Mouse (Mus musculus) MEL (cell line): ENCODE measurements around the gene Camta1. TPM values are rescaled to one million over a fixed set of nuclear protein-coding genes. Genes with fewer than 3 reads are reported as not detected.

Experiments used
- DNase-seq: peaks from one replicate; pipeline ENCODE4 v3.0.0; 2011; ENCODE audit warnings: low read depth, low spot score
- H3K27ac ChIP-seq: 2 replicates; pipeline ENCODE4 v1.5.1; 2012; ENCODE audit warnings: low read depth, mild to moderate bottlenecking, control low read depth, low read length, moderate library complexity; ENCODE audit not compliant: control insufficient read depth
- H3K27me3 ChIP-seq, 2 experiments: fragments of 150-350 bp in 1 of 2; sonication (generic) in 1 of 2; 2 replicates each; pipeline ENCODE4 v1.6.1; 2012; ENCODE audit warnings: low read length in 2 of 2, mild to moderate bottlenecking in 2 of 2, improper control_type of control experiment in 1 of 2, moderate library complexity in 1 of 2; ENCODE audit not compliant: insufficient read depth in 2 of 2, control insufficient read depth in 1 of 2
- H3K36me3 ChIP-seq, 2 experiments: 2 replicates each; pipeline ENCODE4 v1.6.1; 2012 to 2014; ENCODE audit warnings: low read length in 2 of 2, improper control_type of control experiment in 1 of 2, inconsistent platforms in 1 of 2, mild to moderate bottlenecking in 1 of 2; ENCODE audit not compliant: insufficient read depth in 2 of 2, control insufficient read depth in 1 of 2
- H3K4me1 ChIP-seq, 2 experiments: fragments of 150-350 bp in 1 of 2; sonication (generic) in 1 of 2; 2 replicates each; pipeline ENCODE4 v1.6.1; 2012; ENCODE audit warnings: low read length in 2 of 2, improper control_type of control experiment in 1 of 2, mild to moderate bottlenecking in 1 of 2; ENCODE audit not compliant: insufficient read depth in 2 of 2, control insufficient read depth in 1 of 2
- H3K4me3 ChIP-seq, 2 experiments: fragments of 150-350 bp in 1 of 2; sonication (generic) in 1 of 2; 2 replicates each; pipeline ENCODE4 v1.5.1; 2012; ENCODE audit warnings: low read depth in 2 of 2, low read length in 2 of 2, mild to moderate bottlenecking in 2 of 2, moderate library complexity in 2 of 2, control low read depth in 1 of 2, improper control_type of control experiment in 1 of 2; ENCODE audit not compliant: control insufficient read depth in 1 of 2, insufficient read depth in 1 of 2
- H3K79me2 ChIP-seq: 2 replicates; pipeline ENCODE4 v1.6.1; 2012; ENCODE audit warnings: mild to moderate bottlenecking, low read length, moderate library complexity; ENCODE audit not compliant: control insufficient read depth, poor library complexity, insufficient read depth
- H3K9ac ChIP-seq: 2 replicates; pipeline ENCODE4 v1.6.1; 2012; ENCODE audit warnings: low read depth, mild to moderate bottlenecking, control low read depth, low read length, moderate library complexity; ENCODE audit not compliant: control insufficient read depth, poor library complexity, severe bottlenecking
- H3K9me3 ChIP-seq: fragments of 150-350 bp; sonication (generic); replicated peaks from 2 replicates; pipeline ENCODE4 v1.6.1; 2012; ENCODE audit warnings: mild to moderate bottlenecking, low read length, improper control_type of control experiment, moderate library complexity; ENCODE audit not compliant: insufficient read depth
- CHD1 ChIP-seq: IDR thresholded peaks from 2 replicates; pipeline ENCODE4 v1.6.1; 2012; ENCODE audit warnings: low read depth, mild to moderate bottlenecking, inconsistent platforms, low read length, improper control_type of control experiment
- CHD2 ChIP-seq: IDR thresholded peaks from 2 replicates; pipeline ENCODE4 v1.6.1; 2011; ENCODE audit warnings: low read length, improper control_type of control experiment
- CTCF ChIP-seq, 3 experiments: IDR thresholded peaks in 2 of 3; conservative IDR thresholded peaks in 1 of 3; 2 replicates each; pipeline ENCODE4 v1.5.1; 2011 to 2012; ENCODE audit warnings: low read length in 3 of 3, low read depth in 2 of 3, mild to moderate bottlenecking in 2 of 3, improper control_type of control experiment in 1 of 3, inconsistent platforms in 1 of 3, mixed read lengths in 1 of 3, moderate library complexity in 1 of 3; ENCODE audit not compliant: control insufficient read depth in 1 of 3, insufficient read depth in 1 of 3, poor library complexity in 1 of 3, severe bottlenecking in 1 of 3
- E2F4 ChIP-seq: IDR thresholded peaks from 2 replicates; pipeline ENCODE4 v1.6.1; 2011; ENCODE audit warnings: low read depth, low read length, improper control_type of control experiment, borderline replicate concordance
- ELF1 ChIP-seq: IDR thresholded peaks from 2 replicates; pipeline ENCODE4 v1.6.1; 2014; ENCODE audit warnings: low read depth, mild to moderate bottlenecking, inconsistent platforms, low read length, improper control_type of control experiment, moderate library complexity
- JUND ChIP-seq: IDR thresholded peaks from 2 replicates; pipeline ENCODE4 v1.6.1; 2011; ENCODE audit warnings: low read depth, mild to moderate bottlenecking, improper control_type of control experiment, low read length
- MAX ChIP-seq: IDR thresholded peaks from 2 replicates; pipeline ENCODE4 v1.6.1; 2011; ENCODE audit warnings: low read length, improper control_type of control experiment
- MEF2A ChIP-seq: IDR thresholded peaks from 2 replicates; pipeline ENCODE4 v1.6.1; 2014; ENCODE audit warnings: low read depth, mild to moderate bottlenecking, inconsistent platforms, low read length, improper control_type of control experiment; ENCODE audit not compliant: poor library complexity, insufficient replicate concordance, severe bottlenecking; ENCODE audit errors: extremely low read depth
- MXI1 ChIP-seq: IDR thresholded peaks from 2 replicates; pipeline ENCODE4 v1.6.1; 2011; ENCODE audit warnings: mild to moderate bottlenecking, low read depth, low read length, improper control_type of control experiment
- MYB ChIP-seq: IDR thresholded peaks from 2 replicates; pipeline ENCODE4 v1.6.1; 2011; ENCODE audit warnings: mild to moderate bottlenecking, low read depth, low read length, improper control_type of control experiment
- NELFE ChIP-seq: IDR thresholded peaks from 2 replicates; pipeline ENCODE4 v1.6.1; 2011; ENCODE audit warnings: low read depth, low read length, improper control_type of control experiment
- NRF1 ChIP-seq: IDR thresholded peaks from 2 replicates; pipeline ENCODE4 v1.6.1; 2014; ENCODE audit warnings: low read depth, mild to moderate bottlenecking, inconsistent platforms, low read length, improper control_type of control experiment, moderate library complexity; ENCODE audit not compliant: poor library complexity, insufficient read depth, severe bottlenecking
- POLR2A ChIP-seq, 2 experiments: IDR thresholded peaks; 2 replicates each; pipeline ENCODE4 v1.6.1; 2011 to 2012; ENCODE audit warnings: low read length in 2 of 2, mild to moderate bottlenecking in 2 of 2, control low read depth in 1 of 2, improper control_type of control experiment in 1 of 2, low read depth in 1 of 2, moderate library complexity in 1 of 2; ENCODE audit not compliant: control insufficient read depth in 1 of 2, insufficient read depth in 1 of 2, poor library complexity in 1 of 2
- POLR2AphosphoS5 ChIP-seq: IDR thresholded peaks from 2 replicates; pipeline ENCODE4 v1.6.1; 2012; ENCODE audit warnings: low read depth, borderline replicate concordance, mild to moderate bottlenecking, inconsistent platforms, low read length, moderate library complexity, mixed read lengths
- RAD21 ChIP-seq: IDR thresholded peaks from 2 replicates; pipeline ENCODE4 v1.6.1; 2011; ENCODE audit warnings: mild to moderate bottlenecking, low read depth, low read length, improper control_type of control experiment
- RCOR1 ChIP-seq: IDR thresholded peaks from 2 replicates; pipeline ENCODE4 v1.6.1; 2012; ENCODE audit warnings: low read depth, mild to moderate bottlenecking, inconsistent platforms, low read length, improper control_type of control experiment
- SIN3A ChIP-seq: IDR thresholded peaks from 2 replicates; pipeline ENCODE4 v1.6.1; 2012; ENCODE audit warnings: low read length, improper control_type of control experiment, inconsistent platforms
- SMC3 ChIP-seq: IDR thresholded peaks from 2 replicates; pipeline ENCODE4 v1.6.1; 2011; ENCODE audit warnings: low read depth, low read length, improper control_type of control experiment
- TBP ChIP-seq: IDR thresholded peaks from 2 replicates; pipeline ENCODE4 v1.8.0; 2011; ENCODE audit warnings: low read depth, low read length, improper control_type of control experiment
- UBTF ChIP-seq: IDR thresholded peaks from 2 replicates; pipeline ENCODE4 v1.6.1; 2012; ENCODE audit warnings: low read depth, mild to moderate bottlenecking, inconsistent platforms, low read length, improper control_type of control experiment, moderate library complexity, borderline replicate concordance; ENCODE audit not compliant: insufficient read depth
- USF1 ChIP-seq: IDR thresholded peaks from 2 replicates; pipeline ENCODE4 v1.6.1; 2014; ENCODE audit warnings: low read depth, mild to moderate bottlenecking, inconsistent platforms, low read length, improper control_type of control experiment, moderate library complexity
- ZC3H11A ChIP-seq: IDR thresholded peaks from 2 replicates; pipeline ENCODE4 v1.6.1; 2012; ENCODE audit warnings: low read depth, mild to moderate bottlenecking, inconsistent platforms, low read length, improper control_type of control experiment
- ZKSCAN1 ChIP-seq: IDR thresholded peaks from 2 replicates; pipeline ENCODE4 v1.6.1; 2012; ENCODE audit warnings: low read depth, mild to moderate bottlenecking, inconsistent platforms, low read length, improper control_type of control experiment, moderate library complexity
- polyA plus RNA-seq, 2 experiments: library from polyadenylated mRNA; stranded (reverse) in 1 of 2; unstranded in 1 of 2; fragments of >175 nt in 1 of 2; fragments of >200 nt in 1 of 2; gene quantifications; 2 replicates each; pipeline versions ENCODE4 v1.2.1 to v1.2.4; 2012; ENCODE audit warnings: low replicate concordance in 2 of 2, low read depth in 1 of 2; ENCODE audit not compliant: insufficient read length in 2 of 2, insufficient read depth in 1 of 2, missing spikeins in 1 of 2
- total RNA-seq: library from RNA; depleted of rRNA; stranded (reverse); fragments of 300-350 nt; gene quantifications from 2 replicates; pipeline ENCODE4 v1.2.3, GENCODE M21; 2012

The Camta1 gene
- total and polyA plus RNA-seq, 3 experiments = 28.2 to 87.5 TPM; not detected in 1

DNA sequence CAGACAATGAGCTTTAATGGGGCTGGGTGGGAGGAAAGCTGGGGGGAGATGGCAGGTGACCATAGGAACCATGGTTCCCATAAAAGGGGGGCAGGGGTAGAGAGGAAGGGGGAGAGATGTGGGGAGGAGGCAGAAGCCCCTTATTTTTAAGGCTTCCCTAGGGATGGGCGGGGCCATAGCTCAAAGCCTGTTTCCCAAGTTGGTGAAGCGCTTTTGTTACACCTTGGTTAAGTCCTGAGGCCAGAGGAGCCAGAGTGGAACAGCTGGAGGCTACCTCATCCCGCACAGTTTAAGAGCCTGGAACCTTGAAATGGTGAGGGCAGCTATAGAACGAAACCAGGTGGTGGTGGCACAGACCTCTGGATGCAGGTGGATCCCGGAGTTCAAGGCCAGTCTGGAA, 973.8 kb downstream of the Camta1 start:
- Histone ChIP-seq H3K36me3 (no peaks in the 10 kb centered on the region), H3K27me3 (no peaks in the 10 kb centered on the region), H3K79me2 (no peaks in the 10 kb centered on the region), H3K27ac (no peak overlapping the region), H3K9ac (no peak overlapping the region), H3K9me3 (no peaks in the 10 kb centered on the region), H3K4me3 (no peak overlapping the region), H3K4me1 (no peaks in the 10 kb centered on the region)
- DNase-seq = no peak
- no peak for TF ChIP-seq RCOR1
- TF ChIP-seq SIN3A = no peak
- TF ChIP-seq MEF2A = no peak
- TF ChIP-seq USF1 = no peak
- TF ChIP-seq MAX = no peak

DNA sequence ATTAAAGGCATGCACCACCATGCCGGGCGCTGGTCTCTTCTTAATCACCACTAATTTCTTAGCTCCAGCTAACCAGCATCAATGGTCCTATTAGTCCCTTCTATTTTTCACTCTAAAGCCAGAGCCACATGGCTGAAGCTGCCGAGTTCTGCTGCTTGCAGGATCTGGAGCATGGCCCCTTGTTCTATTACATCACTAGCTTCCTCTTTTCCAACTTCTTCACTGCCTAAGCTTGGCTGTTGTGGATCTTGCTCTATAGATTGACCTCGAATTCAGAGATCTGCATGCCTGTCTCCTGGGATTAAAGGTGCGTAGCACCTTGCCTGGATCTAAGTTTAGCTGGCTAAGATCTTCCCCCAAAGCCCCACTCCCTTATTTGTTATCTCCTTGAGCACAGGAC, 979.0 kb downstream of the Camta1 start:
- no peaks in the 10 kb centered on the region for H3K36me3 ChIP-seq
- peak; percentile 41 for DNase-seq
- no peaks in the 10 kb centered on the region for H3K4me1 ChIP-seq
- no peaks in the 10 kb centered on the region for H3K79me2 ChIP-seq
- H3K27me3 ChIP-seq = no peaks in the 10 kb centered on the region
- TF ChIP-seq POLR2A (IDR thresholded peaks at IDR 0.05; ENCODE audit: control insufficient read depth in 1 of 2, insufficient read depth in 1 of 2, low read depth in 1 of 2, low read length in 2 of 2, poor library complexity in 1 of 2) (no peak), RAD21 (no peak), TBP (no peak), UBTF (no peak), SMC3 (no peak), ZKSCAN1 (no peak), MYB (no peak), MEF2A (no peak), CHD1 (no peak), E2F4 (no peak), POLR2AphosphoS5 (no peak)
- H3K4me3 ChIP-seq = no peak overlapping the region
- no peak overlapping the region for H3K27ac ChIP-seq
- H3K9me3 ChIP-seq = no peaks in the 10 kb centered on the region
- no peak overlapping the region for H3K9ac ChIP-seq

DNA sequence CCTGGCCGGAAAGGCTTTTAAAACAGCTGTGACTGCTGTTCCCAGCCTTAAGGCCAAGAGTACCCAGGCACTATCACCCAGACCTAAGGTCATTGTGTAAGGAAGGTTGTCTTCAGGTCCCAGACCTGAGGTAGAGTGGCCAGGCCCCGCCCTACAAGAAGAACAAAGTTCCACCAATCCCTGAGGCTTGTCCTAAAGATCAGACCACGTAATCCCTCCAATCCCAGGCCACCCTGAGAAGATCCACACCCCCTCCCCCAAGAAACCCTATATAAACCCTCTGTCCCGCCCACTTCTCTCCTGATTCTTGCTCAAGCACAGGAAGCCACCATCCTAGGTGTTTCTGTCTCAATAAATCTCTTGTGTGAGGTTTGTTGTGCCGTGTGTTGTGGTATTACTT, 981.3 kb downstream of the Camta1 start:
- H3K36me3 ChIP-seq = no peaks in the 10 kb centered on the region
- no peaks in the 10 kb centered on the region for H3K79me2 ChIP-seq
- no peak overlapping the region for H3K9ac ChIP-seq
- H3K27ac ChIP-seq = no peak overlapping the region
- no peaks in the 10 kb centered on the region for H3K9me3 ChIP-seq
- H3K27me3 ChIP-seq = no peaks in the 10 kb centered on the region
- no peaks in the 10 kb centered on the region for H3K4me1 ChIP-seq
- TF ChIP-seq SIN3A = no peak
- no peak for TF ChIP-seq MEF2A
- no peak for TF ChIP-seq JUND
- TF ChIP-seq NRF1 = no peak
- TF ChIP-seq USF1 = no peak
- no peak for TF ChIP-seq CTCF (IDR thresholded peaks at IDR 0.05 in 2 of 3, conservative IDR thresholded peaks at IDR 0.05 in 1 of 3; ENCODE audit: control insufficient read depth in 1 of 3, insufficient read depth in 1 of 3, low read depth in 2 of 3, low read length in 3 of 3, poor library complexity in 1 of 3, severe bottlenecking in 1 of 3)
- TF ChIP-seq ZKSCAN1 = no peak
- no peak for TF ChIP-seq ZC3H11A
- no peak for TF ChIP-seq ELF1
- no peak for TF ChIP-seq MAX
- no peak for TF ChIP-seq CHD2
- TF ChIP-seq NELFE = no peak
- TF ChIP-seq TBP = no peak
- no peak for TF ChIP-seq MXI1
- DNase-seq = no peak
- no peak overlapping the region for H3K4me3 ChIP-seq
